Mouse (Mus musculus): ENCODE results near the gene Nufip1. TPM values are rescaled to one million over a fixed set of nuclear protein-coding genes. Genes with fewer than 3 reads are reported as not detected.
A peak's percentile ranks its signal among the peaks of the same experiment; 100 is the strongest.

The Nufip1 gene
- polyA plus RNA-seq, 1 experiment from 2014 or later: 21.9 TPM

GRCm38 (mm10) chr14:76169876-76170466 is 59.3 kb downstream of the Nufip1 start:
- 75% methylated on average over 10 of the region's 11 CpGs for WGBS
- no peaks in the 10 kb centered on the region for H3K9me3 ChIP-seq
- H3K27me3 ChIP-seq (ENCODE audit: poor library complexity, severe bottlenecking): peaks cover 16% of the 10 kb centered on the region
- H3K4me1 ChIP-seq: peaks cover 27% of the 10 kb centered on the region
- H3K36me3 ChIP-seq (replicated peaks): no peaks in the 10 kb centered on the region
- 0 out of 2 replicates have a peak overlapping the region, but pooled peaks have one; percentile 31 for H3K27ac ChIP-seq
- H3K4me3 ChIP-seq: no peak overlapping the region
- no peak for DNase-seq (ENCODE audit: extremely low spot score, low spot score)

GRCm38 (mm10) chr14:76171285-76171684 is 60.6 kb downstream of the Nufip1 start:
- Histone ChIP-seq H3K4me3 (no peak overlapping the region), H3K9me3 (no peaks in the 10 kb centered on the region), H3K27ac (no peak overlapping the region), H3K27me3 (ENCODE audit: poor library complexity, severe bottlenecking) (peaks cover 4% of the 10 kb centered on the region; the same call in 1 of the 2 replicates), H3K36me3 (replicated peaks) (no peaks in the 10 kb centered on the region), H3K4me1 (peaks cover 33% of the 10 kb centered on the region)
- DNase-seq (ENCODE audit: extremely low spot score, low spot score): no peak
- WGBS: 91% methylated on average over 8 of the region's 8 CpGs

DNA sequence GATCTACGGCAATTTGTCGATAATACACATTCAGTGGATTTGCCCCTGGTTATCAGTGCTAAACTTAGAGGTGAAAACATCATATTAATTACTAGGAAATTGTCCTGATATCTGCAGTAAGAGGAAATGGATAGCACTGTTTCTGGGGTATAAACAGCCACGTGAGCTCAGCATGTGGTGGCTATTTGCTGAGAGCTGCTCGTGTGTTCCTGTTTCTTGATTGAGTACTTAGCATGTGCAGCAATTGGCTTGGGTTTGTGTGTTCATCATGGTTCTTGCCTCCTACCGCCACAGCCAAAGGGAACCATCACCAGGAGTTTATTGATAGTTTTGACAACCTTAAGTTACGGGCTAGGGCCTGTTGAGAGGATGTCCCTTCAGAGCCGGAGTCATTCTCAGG is 63.6 kb downstream of the Nufip1 start:
- H3K36me3 ChIP-seq (replicated peaks): no peaks in the 10 kb centered on the region
- no peaks in the 10 kb centered on the region; the same call in 1 of the 2 replicates for H3K9me3 ChIP-seq
- no peak overlapping the region for H3K27ac ChIP-seq
- H3K4me3 ChIP-seq: no peak overlapping the region
- H3K27me3 ChIP-seq (ENCODE audit: poor library complexity, severe bottlenecking): no peaks in the 10 kb centered on the region
- no peak for DNase-seq (ENCODE audit: extremely low spot score, low spot score)
- 93% methylated on average over 7 of the region's 7 CpGs for WGBS
- peaks cover 44% of the 10 kb centered on the region for H3K4me1 ChIP-seq

DNA sequence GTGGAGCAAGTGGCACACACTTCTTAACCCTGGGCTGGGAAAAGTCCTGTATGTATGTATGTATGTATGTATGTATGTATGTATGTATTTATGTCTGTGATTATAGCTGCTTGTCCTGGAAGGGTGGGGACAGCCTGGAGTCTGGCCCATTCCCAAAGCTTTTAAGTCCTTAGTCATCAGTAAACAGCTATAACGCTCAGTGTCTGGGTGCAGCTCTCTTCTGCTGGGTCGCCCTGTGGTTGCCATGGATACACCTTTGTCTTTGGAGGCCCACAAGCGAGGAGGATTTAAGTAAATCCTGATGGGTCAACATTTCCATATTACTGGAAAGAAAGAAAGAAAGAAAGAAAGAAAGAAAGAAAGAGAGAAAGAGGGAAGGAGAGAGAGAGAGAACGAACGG is 65.1 kb downstream of the Nufip1 start:
- Histone ChIP-seq H3K4me3 (no peak overlapping the region; the same call in 1 of the 2 replicates), H3K27ac (peak overlapping the region; percentile 78), H3K27me3 (ENCODE audit: poor library complexity, severe bottlenecking) (no peaks in the 10 kb centered on the region), H3K9me3 (no peaks in the 10 kb centered on the region; the same call in 1 of the 2 replicates), H3K36me3 (replicated peaks) (no peaks in the 10 kb centered on the region), H3K4me1 (peaks cover 34% of the 10 kb centered on the region)
- WGBS: 16% methylated on average over 5 of the region's 5 CpGs
- DNase-seq (ENCODE audit: extremely low spot score, low spot score): peak; percentile 43

GRCm38 (mm10) chr14:76177230-76177629 is 66.5 kb downstream of the Nufip1 start:
- Histone ChIP-seq H3K27me3 (ENCODE audit: poor library complexity, severe bottlenecking) (no peaks in the 10 kb centered on the region), H3K36me3 (replicated peaks) (no peaks in the 10 kb centered on the region), H3K27ac (0 out of 2 replicates have a peak overlapping the region, but pooled peaks have one; percentile 68), H3K4me1 (peaks cover 23% of the 10 kb centered on the region), H3K4me3 (no peak overlapping the region), H3K9me3 (no peaks in the 10 kb centered on the region; the same call in 1 of the 2 replicates)
- DNase-seq (ENCODE audit: extremely low spot score, low spot score): no peak
- 97% methylated on average over 9 of the region's 9 CpGs for WGBS

DNA sequence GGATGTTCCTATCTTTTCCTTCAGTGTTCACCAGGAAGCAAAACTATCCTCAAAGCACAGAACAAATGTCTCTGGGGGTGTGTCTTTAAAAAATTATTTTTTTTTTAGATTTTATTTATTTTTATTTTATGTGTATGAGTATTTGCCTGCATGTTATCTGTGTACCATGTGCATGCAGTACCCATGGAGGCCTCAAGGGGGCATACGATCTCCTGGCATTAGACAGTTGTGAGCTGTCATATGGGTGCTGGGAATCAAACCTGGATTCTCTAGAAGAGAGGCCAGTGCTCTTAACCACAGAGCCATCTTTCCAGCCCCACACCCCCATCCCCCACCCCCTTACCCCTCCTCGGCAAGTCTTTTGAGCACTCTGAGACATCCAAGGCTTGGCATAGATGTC is 67.8 kb downstream of the Nufip1 start:
- H3K27ac ChIP-seq: no peak overlapping the region
- no peaks in the 10 kb centered on the region for H3K36me3 ChIP-seq (replicated peaks)
- no peak for DNase-seq (ENCODE audit: extremely low spot score, low spot score)
- H3K27me3 ChIP-seq (ENCODE audit: poor library complexity, severe bottlenecking): no peaks in the 10 kb centered on the region
- 94% methylated on average over 2 of the region's 2 CpGs for WGBS
- no peak overlapping the region for H3K4me3 ChIP-seq
- H3K9me3 ChIP-seq: no peaks in the 10 kb centered on the region; the same call in 1 of the 2 replicates
- peaks cover 23% of the 10 kb centered on the region for H3K4me1 ChIP-seq

- 87% methylated on average over 6 of the region's 6 CpGs for WGBS
- peaks cover 23% of the 10 kb centered on the region for H3K4me1 ChIP-seq
- H3K36me3 ChIP-seq (replicated peaks): no peaks in the 10 kb centered on the region
- no peak for DNase-seq (ENCODE audit: extremely low spot score, low spot score)
- H3K27ac ChIP-seq: no peak overlapping the region
- no peaks in the 10 kb centered on the region; the same call in 1 of the 2 replicates for H3K9me3 ChIP-seq
- H3K27me3 ChIP-seq (ENCODE audit: poor library complexity, severe bottlenecking): no peaks in the 10 kb centered on the region
- no peak overlapping the region for H3K4me3 ChIP-seq
Measured at GRCm38 (mm10) chr14:76179343-76179742, 68.7 kb downstream of the Nufip1 start.

DNA sequence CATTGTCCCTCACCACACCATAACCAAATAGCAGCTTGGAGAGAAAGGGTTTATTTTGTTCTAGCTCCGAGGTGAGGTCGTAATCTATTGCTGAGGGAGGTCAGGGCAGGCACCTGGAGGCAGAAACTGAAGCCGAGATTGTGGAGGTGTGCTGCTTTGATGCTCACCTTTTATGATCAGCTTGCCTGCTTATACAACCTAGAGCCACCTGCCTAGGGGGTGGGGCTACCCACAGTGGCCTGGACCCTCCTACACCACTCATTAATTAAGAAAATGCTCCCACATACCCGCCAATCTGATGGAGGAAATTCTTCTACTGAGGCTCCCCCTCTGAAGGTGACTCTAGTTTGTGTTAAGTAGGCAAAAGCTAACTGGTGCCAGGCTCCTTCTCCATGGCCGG is 74.7 kb downstream of the Nufip1 start:
- no peak overlapping the region for H3K27ac ChIP-seq
- H3K4me1 ChIP-seq: peaks cover 21% of the 10 kb centered on the region
- H3K4me3 ChIP-seq: no peak overlapping the region
- no peaks in the 10 kb centered on the region for H3K36me3 ChIP-seq (replicated peaks)
- H3K9me3 ChIP-seq: no peaks in the 10 kb centered on the region
- H3K27me3 ChIP-seq (ENCODE audit: poor library complexity, severe bottlenecking): no peaks in the 10 kb centered on the region
- DNase-seq (ENCODE audit: extremely low spot score, low spot score): no peak
- WGBS: 81% methylated on average over 5 of the region's 5 CpGs

GRCm38 (mm10) chr14:76186299-76186698 is 75.6 kb downstream of the Nufip1 start:
- Histone ChIP-seq H3K27ac (no peak overlapping the region), H3K4me1 (peaks cover 21% of the 10 kb centered on the region), H3K27me3 (ENCODE audit: poor library complexity, severe bottlenecking) (no peaks in the 10 kb centered on the region), H3K9me3 (no peaks in the 10 kb centered on the region), H3K4me3 (no peak overlapping the region), H3K36me3 (replicated peaks) (no peaks in the 10 kb centered on the region)
- 88% methylated on average over 4 of the region's 4 CpGs for WGBS
- no peak for DNase-seq (ENCODE audit: extremely low spot score, low spot score)

Other genes with a start within 250 kb of the Nufip1 start
- 0.52 and 0.88 TPM in 2 replicates for gene Kctd4, start 155.9 kb upstream of the Nufip1 start, polyA plus RNA-seq (2016; fragmentation: Nextera tagmentation; extraction: Ambion mirVana)
- gene Gtf2f2, start 100.0 kb upstream of the Nufip1 start, polyA plus RNA-seq (2016; fragmentation: Nextera tagmentation; extraction: Ambion mirVana): 57.3 and 59.0 TPM in 2 replicates
- gene Gpalpp1, start 131 bp upstream of the Nufip1 start, polyA plus RNA-seq (2016; fragmentation: Nextera tagmentation; extraction: Ambion mirVana): 16.8 and 17.1 TPM in 2 replicates

All from forebrain, embryonic 10.5 days (tissue).